Comparison of ENCODE assay signal across 10 mouse cellular contexts in the genomic region with DNA sequence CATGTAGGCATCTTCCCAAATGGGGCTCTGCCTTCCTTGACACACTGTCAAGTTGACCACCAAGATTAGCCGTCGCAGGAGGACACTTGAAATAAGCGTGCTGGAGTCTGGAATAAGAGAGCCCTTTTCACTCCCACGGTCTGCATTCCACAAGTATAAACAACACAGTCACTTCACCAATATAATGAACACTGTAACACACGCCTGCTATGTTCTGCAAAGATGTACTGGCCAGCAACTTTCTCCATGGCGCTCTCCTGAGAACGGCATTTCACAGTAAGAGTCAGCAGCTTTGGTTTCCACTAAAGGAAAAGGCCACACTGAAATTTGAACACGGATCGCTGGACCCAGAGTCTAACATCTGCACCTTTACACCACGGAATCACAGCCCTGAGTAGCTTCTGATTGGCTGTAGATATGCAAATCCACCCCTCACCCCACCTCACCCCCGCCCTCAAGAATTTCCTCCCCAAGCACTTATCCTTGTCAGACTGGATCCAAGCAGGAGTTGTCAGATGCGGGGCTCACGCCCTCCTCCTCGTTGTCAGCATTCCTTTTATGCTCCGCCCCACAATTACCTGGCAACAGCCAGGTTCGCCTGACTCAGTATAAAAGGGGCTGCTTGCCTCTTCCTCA. TPM values are rescaled to one million over a fixed set of nuclear protein-coding genes. Genes with fewer than 3 reads are reported as not detected.
DNase-seq lines count a peak whose midpoint lies in the region; ATAC-seq lines count a peak whose summit lies in the region.
"Had no signal": no experiment of that assay in that cellular context is flagged by ENCODE, and none has a peak within 500 bp of the region (broad histone marks: within the 10 kb centered on the region; RNA-seq: fewer than 3 reads in every experiment).

No protein-coding gene starts in this region.

- H3K4me3 ChIP-seq in heart, embryonic 15.5 days, result peak overlapping the region; percentile 20
- H3K4me3 ChIP-seq in hindbrain, embryonic 10.5 days, result peak overlapping the region; percentile 29
- no peak overlapping the region for H3K4me3 ChIP-seq in limb, embryonic 13.5 days
- no peak overlapping the region for H3K4me3 ChIP-seq in neural tube, embryonic 15.5 days (replicated peaks)

- H3K27me3 ChIP-seq in heart, embryonic 15.5 days, result no peaks in the 10 kb centered on the region
- peaks cover 52% of the 10 kb centered on the region for H3K27me3 ChIP-seq in hindbrain, embryonic 10.5 days (ENCODE audit: insufficient read depth, poor library complexity, severe bottlenecking)
- H3K27me3 ChIP-seq in limb, embryonic 13.5 days, result peaks cover 39% of the 10 kb centered on the region
- peaks cover 13% of the 10 kb centered on the region; the same call in 1 of the 2 replicates for H3K27me3 ChIP-seq in neural tube, embryonic 15.5 days (replicated peaks)

- ATAC-seq in heart, embryonic 15.5 days (replicated peaks; ENCODE audit: insufficient number of reproducible peaks, insufficient read depth, low FRiP score, low read depth), result no peak; the same call in 1 of the 2 replicates
- ATAC-seq in limb, embryonic 13.5 days (ENCODE audit: low FRiP score, low read depth), result 0 out of 2 replicates have a peak, but pooled peaks have one; percentile 21
- 0 out of 2 replicates have a peak, but pooled peaks have one; percentile 6 for ATAC-seq in neural tube, embryonic 15.5 days (ENCODE audit: low FRiP score)
- no peak for ATAC-seq in granulocyte monocyte progenitor cell, adult 5-6 weeks (replicated peaks; ENCODE audit: poor library complexity, severe bottlenecking)
- no peak for ATAC-seq in frontal cortex, adult (ENCODE audit: low TSS enrichment)

- 0 out of 2 replicates have a peak overlapping the region, but pooled peaks have one; percentile 20 for H3K27ac ChIP-seq in heart, embryonic 15.5 days
- 0 out of 2 replicates have a peak overlapping the region, but pooled peaks have one; percentile 37 for H3K27ac ChIP-seq in hindbrain, embryonic 10.5 days
- H3K27ac ChIP-seq in limb, embryonic 13.5 days, result no peak overlapping the region
- H3K27ac ChIP-seq in neural tube, embryonic 15.5 days (replicated peaks), result no peak overlapping the region

- H3K4me1 ChIP-seq in heart, embryonic 15.5 days (replicated peaks), result peaks cover 34% of the 10 kb centered on the region
- H3K4me1 ChIP-seq in hindbrain, embryonic 10.5 days (replicated peaks), result peaks cover 34% of the 10 kb centered on the region
- peaks cover 16% of the 10 kb centered on the region for H3K4me1 ChIP-seq in limb, embryonic 13.5 days
- peaks cover 26% of the 10 kb centered on the region for H3K4me1 ChIP-seq in neural tube, embryonic 15.5 days

- no peak overlapping the region for H3K9ac ChIP-seq in heart, embryonic 15.5 days
- no peak overlapping the region for H3K9ac ChIP-seq in limb, embryonic 13.5 days
- no peak overlapping the region for H3K9ac ChIP-seq in neural tube, embryonic 15.5 days (replicated peaks)

- no peak for DNase-seq in heart, adult 9 months (ENCODE audit: low spot score in 2 of 2)
- peak; percentile 41 for DNase-seq in hindbrain, embryonic 10.5 days (ENCODE audit: low spot score)
- no peak for DNase-seq in cerebellum, postnatal 36 days
- DNase-seq: gastrocnemius, postnatal 25 days had no signal

- peak overlapping the region; percentile 55 for H3K4me2 ChIP-seq in heart, embryonic 15.5 days
- peak overlapping the region; percentile 42 for H3K4me2 ChIP-seq in limb, embryonic 13.5 days (replicated peaks)
- H3K4me2 ChIP-seq in neural tube, embryonic 15.5 days, result peak overlapping the region; percentile 37

- H3K36me3 ChIP-seq in heart, embryonic 15.5 days, result no peaks in the 10 kb centered on the region
- H3K36me3 ChIP-seq in hindbrain, embryonic 10.5 days, result no peaks in the 10 kb centered on the region
- no peaks in the 10 kb centered on the region for H3K36me3 ChIP-seq in limb, embryonic 13.5 days
- no peaks in the 10 kb centered on the region for H3K36me3 ChIP-seq in neural tube, embryonic 15.5 days

- no peaks in the 10 kb centered on the region for H3K9me3 ChIP-seq in heart, embryonic 15.5 days (replicated peaks)
- no peaks in the 10 kb centered on the region for H3K9me3 ChIP-seq in hindbrain, embryonic 10.5 days
- H3K9me3 ChIP-seq in limb, embryonic 13.5 days, result no peaks in the 10 kb centered on the region
- H3K9me3 ChIP-seq in neural tube, embryonic 15.5 days (replicated peaks), result no peaks in the 10 kb centered on the region

- WGBS in heart, embryonic 15.5 days, result 6% methylated on average over 16 of the region's 16 CpGs
- 8% methylated on average over 16 of the region's 16 CpGs for WGBS in hindbrain, embryonic 10.5 days
- WGBS in limb, embryonic 13.5 days, result 8% methylated on average over 16 of the region's 16 CpGs
- 13% methylated on average over 16 of the region's 16 CpGs for WGBS in neural tube, embryonic 15.5 days

RNA-seq across cellular contexts. Expression of a gene that starts 9.2 kb away (rescaled TPM):
- polyA plus RNA-seq in heart, embryonic 15.5 days (2015; fragmentation: Nextera tagmentation; extraction: Ambion mirVana), result not detected in 2 replicates
- not detected in 2 replicates for polyA plus RNA-seq in hindbrain, embryonic 10.5 days (2016; fragmentation: Nextera tagmentation; extraction: Ambion mirVana)
- not detected in 2 replicates for polyA plus RNA-seq in limb, embryonic 13.5 days (2015; fragmentation: Nextera tagmentation; extraction: Ambion mirVana)
- polyA plus RNA-seq in neural tube, embryonic 15.5 days (2015; fragmentation: Nextera tagmentation; extraction: Ambion mirVana), result not detected in 2 replicates
- not detected in 2 replicates for total RNA-seq in granulocyte monocyte progenitor cell, adult 5-6 weeks (2014; fragmentation: Nextera tagmentation)
- total RNA-seq in granulocyte monocyte progenitor cell, adult 5-6 weeks (2017), result not detected in 2 replicates
- total RNA-seq: gastrocnemius, postnatal 25 days had no signal
- polyA plus RNA-seq: small intestine, adult 2 months had no signal

RNA-seq across cellular contexts. Expression of a gene that starts 25.7 kb away (rescaled TPM):
- 14.0 and 15.5 TPM in 2 replicates for polyA plus RNA-seq in heart, embryonic 15.5 days (2015; fragmentation: Nextera tagmentation; extraction: Ambion mirVana)
- polyA plus RNA-seq in hindbrain, embryonic 10.5 days (2016; fragmentation: Nextera tagmentation; extraction: Ambion mirVana), result 6.4 and 7.4 TPM in 2 replicates
- polyA plus RNA-seq in limb, embryonic 13.5 days (2015; fragmentation: Nextera tagmentation; extraction: Ambion mirVana), result 6.8 and 7.8 TPM in 2 replicates
- 13.4 and 15.4 TPM in 2 replicates for polyA plus RNA-seq in neural tube, embryonic 15.5 days (2015; fragmentation: Nextera tagmentation; extraction: Ambion mirVana)
- 4.1 and 10.1 TPM in 2 replicates for total RNA-seq in granulocyte monocyte progenitor cell, adult 5-6 weeks (2014; fragmentation: Nextera tagmentation)
- total RNA-seq in granulocyte monocyte progenitor cell, adult 5-6 weeks (2017), result 3.3 and 5.0 TPM in 2 replicates

RNA-seq across cellular contexts. Expression of a gene that starts 55.1 kb away (rescaled TPM):
- 4.1 and 5.5 TPM in 2 replicates for polyA plus RNA-seq in heart, embryonic 15.5 days (2015; fragmentation: Nextera tagmentation; extraction: Ambion mirVana)
- polyA plus RNA-seq in hindbrain, embryonic 10.5 days (2016; fragmentation: Nextera tagmentation; extraction: Ambion mirVana), result 0.50 and 0.76 TPM in 2 replicates
- 1.6 and 2.0 TPM in 2 replicates for polyA plus RNA-seq in limb, embryonic 13.5 days (2015; fragmentation: Nextera tagmentation; extraction: Ambion mirVana)
- 0.72 and 2.1 TPM in 2 replicates for polyA plus RNA-seq in neural tube, embryonic 15.5 days (2015; fragmentation: Nextera tagmentation; extraction: Ambion mirVana)
- 1.8 and 6.8 TPM in 2 replicates for total RNA-seq in granulocyte monocyte progenitor cell, adult 5-6 weeks (2014; fragmentation: Nextera tagmentation)
- total RNA-seq in granulocyte monocyte progenitor cell, adult 5-6 weeks (2017), result 1.5 and 1.8 TPM in 2 replicates

Comparison
In these comparisons a context has a peak if more than half of its experiments do, and no peak if none do; other contexts are left out.
1. ATAC-seq: peak in limb, embryonic 13.5 days (single experiment) and neural tube, embryonic 15.5 days (single experiment); none in heart, embryonic 15.5 days (single experiment), granulocyte monocyte progenitor cell, adult 5-6 weeks (single experiment) and frontal cortex, adult (single experiment).
2. H3K27ac ChIP-seq: peak in heart, embryonic 15.5 days (single experiment) and hindbrain, embryonic 10.5 days (single experiment); none in limb, embryonic 13.5 days (single experiment) and neural tube, embryonic 15.5 days (single experiment).
3. H3K4me3 ChIP-seq: peak in heart, embryonic 15.5 days (single experiment) and hindbrain, embryonic 10.5 days (single experiment); none in limb, embryonic 13.5 days (single experiment) and neural tube, embryonic 15.5 days (single experiment).
4. Peak in every context shown above with its lines, with median percentiles within 50 percentile points of each other: H3K4me2 ChIP-seq.